Mouse (Mus musculus) CH12.LX (cell line): ENCODE data around the gene Ltb. TPM values are rescaled to one million over a fixed set of nuclear protein-coding genes. Genes with fewer than 3 reads are reported as not detected.

Source experiments
- DNase-seq: peaks from one replicate; pipeline ENCODE4 v3.0.0-alpha.2; 2013; ENCODE audit errors: extremely low read depth
- H3K27ac ChIP-seq: 2 replicates; pipeline ENCODE4 v1.5.1; 2012; ENCODE audit warnings: low read depth, mild to moderate bottlenecking, control low read depth, moderate library complexity; ENCODE audit not compliant: insufficient read depth
- H3K27me3 ChIP-seq: replicated peaks from 2 replicates; pipeline ENCODE3; 2012; ENCODE audit warnings: inconsistent platforms
- H3K36me3 ChIP-seq, 2 experiments: replicated peaks in 1 of 2; 2 replicates each; pipeline versions ENCODE3 to v1.6.1; 2012; ENCODE audit warnings: inconsistent platforms in 1 of 2, low read length in 1 of 2, mild to moderate bottlenecking in 1 of 2, mixed read lengths in 1 of 2, moderate library complexity in 1 of 2; ENCODE audit not compliant: control insufficient read depth in 1 of 2, insufficient read depth in 1 of 2
- H3K4me1 ChIP-seq, 2 experiments: 2 replicates each; pipeline ENCODE4 v1.6.1; 2012; ENCODE audit warnings: inconsistent platforms in 1 of 2, moderate library complexity in 1 of 2; ENCODE audit not compliant: insufficient read depth in 2 of 2, control insufficient read depth in 1 of 2
- H3K4me2 ChIP-seq: 2 replicates; pipeline ENCODE4 v1.6.1; 2012; ENCODE audit warnings: low read depth, mild to moderate bottlenecking, control low read depth; ENCODE audit not compliant: poor library complexity, insufficient read depth, severe bottlenecking
- H3K4me3 ChIP-seq, 3 experiments: fragments of 150-350 bp in 1 of 3; sonication (generic) in 1 of 3; replicated peaks in 1 of 3; 2 replicates each; pipeline versions ENCODE3 to v1.5.1; 2011 to 2012; ENCODE audit warnings: low read depth in 2 of 3, low read length in 2 of 3, mild to moderate bottlenecking in 2 of 3, moderate library complexity in 2 of 3, control low read depth in 1 of 3, improper control_type of control experiment in 1 of 3, inconsistent platforms in 1 of 3, mixed read lengths in 1 of 3; ENCODE audit not compliant: poor library complexity in 1 of 3
- H3K79me2 ChIP-seq: replicated peaks from 2 replicates; pipeline ENCODE4 v1.6.1; 2012; ENCODE audit warnings: mild to moderate bottlenecking, moderate library complexity; ENCODE audit not compliant: control insufficient read depth, poor library complexity, insufficient read depth, severe bottlenecking; ENCODE audit errors: extremely low read depth
- H3K9ac ChIP-seq: 2 replicates; pipeline ENCODE4 v1.6.1; 2012; ENCODE audit warnings: low read depth, mild to moderate bottlenecking, control low read depth, moderate library complexity; ENCODE audit not compliant: insufficient read depth
- H3K9me3 ChIP-seq: replicated peaks from 2 replicates; pipeline ENCODE3; 2012; ENCODE audit warnings: low read length, inconsistent platforms, mixed read lengths
- BHLHE40 ChIP-seq: IDR thresholded peaks from 2 replicates; pipeline ENCODE4 v1.6.1; 2011; ENCODE audit warnings: mild to moderate bottlenecking, low read depth, low read length, improper control_type of control experiment
- CHD1 ChIP-seq: IDR thresholded peaks from 2 replicates; pipeline ENCODE4 v1.6.1; 2012; ENCODE audit warnings: low read depth, low read length, improper control_type of control experiment, inconsistent platforms
- CHD2 ChIP-seq: IDR thresholded peaks from 2 replicates; pipeline ENCODE4 v1.6.1; 2011; ENCODE audit warnings: low read length, improper control_type of control experiment
- CTCF ChIP-seq, 2 experiments: IDR thresholded peaks in 1 of 2; conservative IDR thresholded peaks in 1 of 2; 2 replicates each; pipeline ENCODE4 v1.5.1; 2011 to 2012; ENCODE audit warnings: low read depth in 2 of 2, low read length in 2 of 2, improper control_type of control experiment in 1 of 2, inconsistent platforms in 1 of 2, mild to moderate bottlenecking in 1 of 2, moderate library complexity in 1 of 2
- E2F4 ChIP-seq: IDR thresholded peaks from 2 replicates; pipeline ENCODE4 v1.6.1; 2011; ENCODE audit warnings: low read depth, low read length, improper control_type of control experiment; ENCODE audit not compliant: insufficient replicate concordance
- ELF1 ChIP-seq: IDR thresholded peaks from 2 replicates; pipeline ENCODE4 v1.6.1; 2014; ENCODE audit warnings: low read depth, mild to moderate bottlenecking, inconsistent platforms, low read length, improper control_type of control experiment
- EP300 ChIP-seq: IDR thresholded peaks from 2 replicates; pipeline ENCODE4 v1.6.1; 2011; ENCODE audit warnings: low read length, improper control_type of control experiment
- ETS1 ChIP-seq: conservative IDR thresholded peaks from 2 replicates; pipeline ENCODE4 v1.6.1; 2012; ENCODE audit warnings: low read depth, mild to moderate bottlenecking, inconsistent platforms, low read length, improper control_type of control experiment, moderate library complexity
- GABPA ChIP-seq: IDR thresholded peaks from 2 replicates; pipeline ENCODE4 v1.6.1; 2012; ENCODE audit warnings: low read depth, low read length, improper control_type of control experiment, inconsistent platforms; ENCODE audit not compliant: insufficient replicate concordance
- IRF4 ChIP-seq: IDR thresholded peaks from 2 replicates; pipeline ENCODE4 v1.6.1; 2014; ENCODE audit warnings: low read depth, mild to moderate bottlenecking, inconsistent platforms, low read length, improper control_type of control experiment
- JUN ChIP-seq: IDR thresholded peaks from 2 replicates; pipeline ENCODE4 v1.6.1; 2011; ENCODE audit warnings: low read depth, mild to moderate bottlenecking, low read length, improper control_type of control experiment, moderate library complexity; ENCODE audit not compliant: insufficient read depth
- JUND ChIP-seq: conservative IDR thresholded peaks from 2 replicates; pipeline ENCODE4 v1.6.1; 2011; ENCODE audit warnings: low read depth, low read length, improper control_type of control experiment
- KAT2A ChIP-seq: IDR thresholded peaks from 2 replicates; pipeline ENCODE4 v1.6.1; 2012; ENCODE audit warnings: low read length, improper control_type of control experiment, inconsistent platforms; ENCODE audit not compliant: insufficient replicate concordance
- MAFK ChIP-seq: IDR thresholded peaks from 2 replicates; pipeline ENCODE4 v1.6.1; 2011; ENCODE audit warnings: low read length, improper control_type of control experiment; ENCODE audit not compliant: insufficient replicate concordance
- MAX ChIP-seq: IDR thresholded peaks from 2 replicates; pipeline ENCODE4 v1.6.1; 2011; ENCODE audit warnings: low read length, improper control_type of control experiment
- MAZ ChIP-seq: IDR thresholded peaks from 2 replicates; pipeline ENCODE4 v1.6.1; 2012; ENCODE audit warnings: low read depth, mild to moderate bottlenecking, inconsistent platforms, low read length, improper control_type of control experiment, moderate library complexity
- MEF2A ChIP-seq: IDR thresholded peaks from 2 replicates; pipeline ENCODE4 v1.6.1; 2014; ENCODE audit warnings: low read depth, mild to moderate bottlenecking, inconsistent platforms, low read length, improper control_type of control experiment, borderline replicate concordance
- MYC ChIP-seq: IDR thresholded peaks from 2 replicates; pipeline ENCODE4 v1.6.1; 2011; ENCODE audit warnings: low read depth, mild to moderate bottlenecking, improper control_type of control experiment, low read length
- NELFE ChIP-seq: IDR thresholded peaks from 2 replicates; pipeline ENCODE4 v1.6.1; 2011; ENCODE audit warnings: low read depth, low read length, improper control_type of control experiment
- NRF1 ChIP-seq: IDR thresholded peaks from 2 replicates; pipeline ENCODE4 v1.6.1; 2014; ENCODE audit warnings: low read depth, mild to moderate bottlenecking, inconsistent platforms, low read length, improper control_type of control experiment, moderate library complexity
- PAX5 ChIP-seq: IDR thresholded peaks from 2 replicates; pipeline ENCODE4 v1.6.1; 2012; ENCODE audit warnings: low read length, inconsistent platforms, mixed read lengths
- RAD21 ChIP-seq: IDR thresholded peaks from 2 replicates; pipeline ENCODE4 v1.6.1; 2011; ENCODE audit warnings: low read depth, mild to moderate bottlenecking, low read length, improper control_type of control experiment, moderate library complexity
- RCOR1 ChIP-seq: conservative IDR thresholded peaks from 2 replicates; pipeline ENCODE4 v1.6.1; 2012; ENCODE audit warnings: low read depth, mild to moderate bottlenecking, inconsistent platforms, low read length, improper control_type of control experiment
- SIN3A ChIP-seq: IDR thresholded peaks from 2 replicates; pipeline ENCODE4 v1.6.1; 2012; ENCODE audit warnings: low read length, improper control_type of control experiment, inconsistent platforms
- SMC3 ChIP-seq: IDR thresholded peaks from 2 replicates; pipeline ENCODE4 v1.6.1; 2011; ENCODE audit warnings: low read depth, low read length, improper control_type of control experiment
- TBP ChIP-seq: conservative IDR thresholded peaks from 2 replicates; pipeline ENCODE4 v1.6.1; 2011; ENCODE audit warnings: low read depth, low read length, improper control_type of control experiment
- TCF12 ChIP-seq: IDR thresholded peaks from 2 replicates; pipeline ENCODE4 v1.6.1; 2014; ENCODE audit warnings: low read depth, mild to moderate bottlenecking, inconsistent platforms, low read length, improper control_type of control experiment
- UBTF ChIP-seq: IDR thresholded peaks from 2 replicates; pipeline ENCODE4 v1.6.1; 2012; ENCODE audit warnings: low read depth, mild to moderate bottlenecking, inconsistent platforms, low read length, improper control_type of control experiment, moderate library complexity
- USF1 ChIP-seq: IDR thresholded peaks from 2 replicates; pipeline ENCODE4 v1.6.1; 2014; ENCODE audit warnings: low read depth, mild to moderate bottlenecking, inconsistent platforms, low read length, improper control_type of control experiment
- USF2 ChIP-seq: conservative IDR thresholded peaks from 2 replicates; pipeline ENCODE4 v1.6.1; 2011; ENCODE audit warnings: low read depth, low read length, improper control_type of control experiment
- ZC3H11A ChIP-seq: IDR thresholded peaks from 2 replicates; pipeline ENCODE4 v1.6.1; 2012; ENCODE audit warnings: low read depth, mild to moderate bottlenecking, inconsistent platforms, low read length, improper control_type of control experiment
- ZMIZ1 ChIP-seq: IDR thresholded peaks from 2 replicates; pipeline ENCODE4 v1.6.1; 2012; ENCODE audit warnings: low read depth, mild to moderate bottlenecking, inconsistent platforms, low read length, improper control_type of control experiment
- ZNF384 ChIP-seq: IDR thresholded peaks from 2 replicates; pipeline ENCODE4 v1.6.1; 2012; ENCODE audit warnings: low read depth, low read length, improper control_type of control experiment, inconsistent platforms
- dilution Hi-C: fragments of 300-500 bp; cut with MboI; formaldehyde crosslinking; loops from 2 replicates; pipeline ENCODE4 v1.14.3; 2020; ENCODE audit warnings: low sequenced_read_pairs; ENCODE audit not compliant: extremely low pct_unique_long_range_greater_than_20kb, extremely low pct_ligation_motif_present
- in situ Hi-C: fragments of 300-500 bp; cut with MboI; formaldehyde crosslinking; loops from 3 replicates; pipeline ENCODE4 v1.14.3; 2019; ENCODE audit warnings: low sequenced_read_pairs, low pct_ligation_motif_present, low pct_unique_long_range_greater_than_20kb, mixed read lengths
- polyA plus RNA-seq: library from polyadenylated mRNA; unstranded; fragments of >175 nt; gene quantifications from 2 replicates; pipeline ENCODE4 v1.2.1, GENCODE M21; 2012; ENCODE audit warnings: low read depth; ENCODE audit not compliant: insufficient read length
- total RNA-seq, 2 experiments: library from RNA; depleted of rRNA; stranded (reverse); fragments of 300-350 nt in 1 of 2; fragments of >200 nt in 1 of 2; gene quantifications; 2 replicates each; pipeline ENCODE4 v1.2.3; 2012 to 2014

The Ltb gene
- 120 and 150 TPM in 2 replicates for total RNA-seq (2012; rRNA removed)
- total RNA-seq (2014; rRNA removed), result 228 and 234 TPM in 2 replicates
- 263 and 267 TPM in 2 replicates for polyA plus RNA-seq

DNA sequence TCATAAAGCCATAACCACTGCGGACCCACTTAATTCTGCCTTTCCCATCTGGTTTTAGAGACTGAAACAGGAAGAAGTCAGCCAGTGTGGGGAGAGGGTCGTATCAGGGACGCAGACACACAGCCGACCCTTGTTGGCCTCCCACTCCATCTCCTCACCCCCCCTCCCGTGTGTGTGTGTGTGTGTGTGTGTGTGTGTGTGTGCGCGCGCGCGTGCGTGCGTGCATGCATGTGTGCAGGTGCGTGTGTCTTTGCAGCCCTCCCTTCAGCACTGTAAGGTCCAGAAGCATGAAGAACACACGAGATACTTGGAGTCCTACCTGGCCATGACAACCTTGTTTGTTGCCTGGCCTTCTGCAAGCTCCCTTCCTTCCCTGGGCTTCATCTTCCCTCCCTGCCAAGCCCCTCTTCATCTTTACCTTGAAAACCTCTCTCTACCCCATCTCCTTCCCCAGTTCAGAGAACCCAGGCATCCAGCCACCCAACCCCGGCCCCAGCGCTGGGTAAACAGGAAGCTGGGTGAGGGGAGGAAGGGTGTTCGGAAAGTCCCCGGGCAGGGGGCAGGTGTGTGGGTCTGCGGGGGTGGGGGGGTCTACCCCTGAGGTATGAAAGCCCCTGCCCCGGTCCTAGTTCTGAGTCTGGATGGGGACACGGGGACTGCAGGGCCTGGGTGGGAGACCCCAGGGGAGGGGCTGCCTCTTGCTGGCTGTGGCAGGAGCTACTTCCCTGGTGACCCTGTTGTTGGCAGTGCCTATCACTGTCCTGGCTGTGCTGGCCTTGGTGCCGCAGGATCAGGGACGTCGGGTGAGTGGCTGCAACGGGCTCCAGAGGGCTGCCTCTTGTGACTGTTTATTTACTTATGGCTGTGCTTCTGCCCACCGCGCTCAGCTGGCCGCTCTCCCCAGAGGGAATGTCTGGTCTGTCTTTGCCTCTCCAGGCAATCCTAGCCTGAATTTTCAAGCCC lies at the start of gene Ltb:
TSS of gene Ltb (plus strand) at position 559 of the 963 bp plus-strand sequence.
- no peak for DNase-seq
- in situ Hi-C loops, result no loop called here

GRCm38 (mm10) chr17:35146139-35146538 lies 48.1 kb upstream of the Ltb start:
- Histone ChIP-seq H3K36me3 (peaks cover 89 to 95% of the 10 kb centered on the region in 2 experiments), H3K9ac (no peak overlapping the region), H3K27ac (no peak overlapping the region), H3K9me3 (peaks cover 7% of the 10 kb centered on the region), H3K27me3 (no peaks in the 10 kb centered on the region), H3K4me3 (no peak overlapping the region), H3K79me2 (no peaks in the 10 kb centered on the region; the same call in 1 of the 2 replicates), H3K4me1 (no peaks in the 10 kb centered on the region; a peak in 1 of 4 replicates), H3K4me2 (no peak overlapping the region)
- dilution Hi-C loops (no loop called here), in situ Hi-C loops (no loop called here)
- no peak for TF ChIP-seq E2F4
- no peak for TF ChIP-seq BHLHE40
- TF ChIP-seq USF2, result no peak
- TF ChIP-seq RAD21, result no peak
- TF ChIP-seq MYC, result no peak
- TF ChIP-seq NRF1, result no peak
- TF ChIP-seq MEF2A, result no peak
- TF ChIP-seq IRF4, result no peak
- no peak for TF ChIP-seq CHD1
- no peak for TF ChIP-seq EP300
- TF ChIP-seq UBTF, result no peak
- TF ChIP-seq MAZ, result no peak
- no peak for DNase-seq

More for the DNA sequence above, at the start of gene Ltb:
- Histone ChIP-seq H3K9me3 (no peaks in the 10 kb centered on the region), H3K27me3 (no peaks in the 10 kb centered on the region), H3K27ac (peak within 1 kb of the TSS; percentile 96), H3K4me1 (peaks cover 33 to 50% of the 10 kb centered on the region in 2 experiments), H3K9ac (peak within 1 kb of the TSS; percentile 71), H3K4me3 (peak within 1 kb of the TSS; percentile 60 to 80 (median 78)), H3K4me2 (peak within 1 kb of the TSS; percentile 87), H3K79me2 (peaks cover 5% of the 10 kb centered on the region; the same call in 1 of the 2 replicates), H3K36me3 (peaks cover 0 to 5% of the 10 kb centered on the region in 2 experiments)
- TF ChIP-seq SMC3 (peak; percentile 1; the same call in 1 of the 2 replicates), CHD1 (no peak), E2F4 (no peak), USF2 (no peak), RCOR1 (no peak), ZC3H11A (no peak), MAZ (0 out of 2 replicates have a peak, but pooled peaks have one; percentile 26), PAX5 (no peak), CTCF (conservative IDR thresholded peaks at IDR 0.05 in 1 of 2, IDR thresholded peaks at IDR 0.05 in 1 of 2; ENCODE audit: low read depth in 2 of 2, low read length in 2 of 2) (no peak), KAT2A (no peak), BHLHE40 (peak; percentile 61), CHD2 (peak; percentile 33; the same call in 1 of the 2 replicates), SIN3A (0 out of 2 replicates have a peak, but pooled peaks have one; percentile 17), ZMIZ1 (no peak), TBP (no peak), JUND (no peak), MEF2A (no peak; the same call in 1 of the 2 replicates), ZNF384 (no peak), USF1 (no peak), JUN (no peak), NRF1 (no peak), TCF12 (peak; percentile 72), ETS1 (peak; percentile 9; the same call in 1 of the 2 replicates), NELFE (no peak), GABPA (no peak), EP300 (peak; percentile 41; the same call in 1 of the 2 replicates), ELF1 (0 out of 2 replicates have a peak, but pooled peaks have one; percentile 15), RAD21 (no peak), MAX (no peak), MAFK (no peak), UBTF (no peak), MYC (no peak)
- dilution Hi-C loops, result no loop called here
